Mouse (Mus musculus) erythroid progenitor cell, adult 5-6 weeks (primary cell): Measurements from ENCODE around the gene Sh2d4b. TPM values are rescaled to one million over a fixed set of nuclear protein-coding genes. Genes with fewer than 3 reads are reported as not detected.

Experiments
- ATAC-seq: replicated peaks from 2 replicates; pipeline ENCODE4 v1.8.0; 2016; ENCODE audit warnings: moderate number of reproducible peaks, mild to moderate bottlenecking, moderate TSS enrichment, inconsistent platforms; ENCODE audit not compliant: poor library complexity, low FRiP score, severe bottlenecking
- total RNA-seq, 2 experiments: library from RNA; stranded (forward) in 1 of 2; stranded (reverse) in 1 of 2; fragments of 150-400 nt in 1 of 2; fragments of 186-747, 209-891 nt in 1 of 2; gene quantifications; 2 replicates each; pipeline versions ENCODE4 v1.2.3 to v1.2.4; 2015 to 2017; ENCODE audit warnings: low replicate concordance in 2 of 2

Sh2d4b gene
- not detected in 2 replicates for total RNA-seq (2015; ENCODE audit: low replicate concordance)
- total RNA-seq (2017; ENCODE audit: low replicate concordance) = 0.39 TPM in 1 of 2 replicates, not detected in the other

DNA sequence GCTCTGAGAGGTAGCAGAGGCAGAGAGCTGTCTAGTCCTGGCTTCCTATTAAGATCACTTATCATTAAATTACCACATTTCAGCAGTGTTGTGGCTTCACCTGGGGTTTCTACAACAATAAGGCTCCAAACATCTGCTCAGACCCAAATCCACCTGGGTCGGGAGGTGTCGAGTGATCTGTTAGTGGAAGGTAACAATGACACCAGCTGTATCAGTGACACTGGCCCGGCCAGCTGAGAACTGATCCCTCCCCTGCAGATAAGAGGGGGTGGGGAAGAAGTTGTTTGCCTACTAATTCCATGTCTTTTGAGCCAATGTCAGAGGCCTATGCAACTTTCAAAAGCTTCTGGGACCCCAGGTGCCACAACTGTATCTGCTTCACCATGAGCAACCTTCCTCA, at the start of gene Sh2d4b:
TSS of gene Sh2d4b (minus strand) at position 71 of the 400 bp plus-strand sequence.
- no peak for ATAC-seq

DNA sequence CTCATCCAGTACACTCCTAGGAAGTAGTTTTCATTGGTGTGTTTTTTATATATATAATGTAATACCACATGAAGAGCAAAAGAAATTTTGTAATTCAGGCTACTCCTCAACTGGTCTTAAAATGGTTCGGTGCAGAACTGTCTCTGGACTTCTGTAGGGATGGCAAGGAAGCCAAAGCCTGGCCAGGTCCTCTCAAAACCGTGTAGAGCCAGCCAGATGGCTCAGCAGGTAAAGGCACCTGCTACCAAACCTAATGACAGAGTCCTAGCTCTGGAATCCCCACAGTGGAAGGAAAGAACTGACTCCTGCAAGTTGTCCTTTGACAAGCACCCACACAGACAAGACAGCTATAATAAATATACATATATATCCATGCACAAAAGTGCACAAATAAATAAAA, 49.4 kb upstream of the Sh2d4b start:
- ATAC-seq = no peak

DNA sequence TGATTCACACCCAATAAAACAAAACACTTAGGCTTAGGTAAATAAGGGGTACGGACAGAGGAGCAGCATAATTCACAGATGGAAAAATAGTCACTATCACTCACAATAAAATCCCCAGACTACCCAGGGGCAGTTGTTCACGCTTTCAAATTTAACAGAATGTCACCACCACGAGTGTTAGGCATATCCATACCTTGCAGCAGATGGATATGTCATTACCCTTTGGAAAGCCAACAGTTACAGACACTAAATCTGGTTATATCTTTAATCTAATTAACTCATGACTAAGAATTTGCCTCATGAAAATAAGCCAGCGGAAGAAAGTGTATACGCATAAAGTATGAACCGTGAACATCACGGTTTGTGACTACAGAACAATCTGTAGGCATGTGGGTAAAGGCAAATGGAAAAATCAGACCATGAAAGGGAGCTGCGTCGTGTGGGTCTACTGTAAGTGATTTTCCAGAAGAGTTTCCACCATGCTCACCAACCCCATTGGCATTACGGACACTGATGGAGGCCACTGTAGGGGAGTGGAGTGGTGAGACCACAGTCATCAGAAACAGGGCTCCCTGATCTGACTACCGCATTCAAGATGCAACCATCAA, 45.4 kb upstream of the Sh2d4b start:
- no peak for ATAC-seq

DNA sequence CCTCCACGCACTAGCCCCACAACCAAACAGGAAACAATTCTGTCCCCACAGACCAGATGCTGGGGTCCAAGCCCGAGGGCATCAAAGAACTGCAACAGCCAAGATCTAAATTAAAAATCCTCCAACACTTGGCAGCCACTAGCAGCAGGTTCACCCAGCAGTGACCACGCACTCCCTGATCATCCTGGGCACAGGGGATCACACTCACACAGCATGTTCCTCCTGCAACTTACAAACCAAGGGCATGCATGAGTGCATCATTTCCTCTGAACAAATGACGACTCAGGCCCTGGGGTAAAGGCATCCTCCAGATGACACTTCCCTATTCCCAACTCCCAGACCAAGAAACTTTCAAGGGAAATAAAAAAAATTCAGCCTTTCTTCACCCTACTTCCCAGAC, 44.0 kb upstream of the Sh2d4b start:
- ATAC-seq = no peak

DNA sequence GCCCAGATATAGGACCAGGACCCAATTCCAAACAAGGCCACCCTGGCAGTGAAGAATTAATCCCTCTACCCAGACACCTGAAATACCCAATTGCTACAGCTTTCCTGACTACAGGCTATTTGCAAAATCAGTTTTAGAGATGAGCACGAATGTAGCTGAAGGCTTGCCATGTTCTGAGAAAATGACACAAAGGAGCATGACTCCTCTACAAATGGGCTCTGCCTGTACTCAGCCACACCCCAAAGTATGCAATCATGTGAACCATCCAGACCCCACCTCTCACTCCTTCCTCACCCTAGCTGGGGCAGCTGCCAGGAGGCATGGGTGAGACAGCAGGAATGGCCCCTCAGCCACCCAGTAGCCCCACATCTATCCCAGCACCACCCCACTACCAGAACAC, 42.4 kb upstream of the Sh2d4b start:
- ATAC-seq = no peak

DNA sequence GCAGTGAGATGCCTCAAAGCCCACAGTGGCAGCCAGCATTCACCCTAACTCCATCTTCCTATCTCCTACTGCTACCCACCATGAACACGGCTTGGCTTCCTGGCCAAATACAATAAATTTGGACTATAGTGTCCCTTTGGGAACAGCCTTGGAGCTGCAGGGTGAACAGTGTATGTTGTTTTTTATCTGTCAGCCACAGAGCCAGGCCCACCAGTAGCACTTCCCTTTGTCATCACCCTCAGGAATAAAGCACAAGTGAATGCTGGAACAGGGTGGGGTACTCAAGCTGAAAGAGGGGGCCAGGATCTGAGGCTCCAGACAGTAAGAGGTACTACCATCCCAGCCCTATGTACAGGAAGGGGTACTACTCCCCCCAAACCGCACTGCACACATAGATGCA, 42.0 kb upstream of the Sh2d4b start:
- no peak for ATAC-seq

DNA sequence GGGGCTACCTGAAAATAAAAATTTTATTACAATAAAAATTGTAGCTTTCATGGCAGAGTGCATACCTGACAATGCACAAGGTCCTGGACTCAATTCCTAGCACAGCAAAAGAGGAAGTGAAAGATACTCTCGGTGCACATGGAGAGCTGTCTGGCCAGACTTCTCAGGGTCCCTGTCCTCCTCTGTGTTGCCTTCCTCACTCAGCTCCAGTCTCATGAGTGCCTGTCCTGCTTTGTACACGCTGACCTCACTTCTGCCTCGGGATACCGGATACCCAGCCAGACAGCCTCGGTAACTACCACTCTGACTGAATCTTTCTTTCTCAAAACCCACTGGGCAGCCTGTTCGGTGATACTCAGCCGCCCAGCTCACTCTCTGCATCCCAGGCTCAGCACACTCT, 40.3 kb upstream of the Sh2d4b start:
- no peak for ATAC-seq

DNA sequence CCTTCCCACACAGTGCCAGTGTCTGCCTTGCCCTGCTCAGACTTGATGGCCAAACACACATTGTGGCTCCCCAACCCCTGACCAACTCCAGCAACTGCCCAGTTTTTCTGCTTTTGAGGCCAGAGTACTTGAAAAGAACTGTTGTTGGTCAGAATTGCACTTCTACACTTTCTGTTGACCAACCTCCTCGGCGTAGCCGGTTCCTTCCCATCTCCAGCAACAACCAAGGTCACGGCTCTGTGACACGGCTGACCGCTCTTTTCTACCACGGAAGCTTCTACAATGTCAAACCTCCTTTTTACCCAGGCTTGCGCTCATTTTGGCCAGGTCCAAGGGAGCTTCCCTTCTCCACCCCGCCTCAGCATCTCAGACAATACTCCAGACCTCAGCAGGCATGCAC, 39.2 kb upstream of the Sh2d4b start:
- no peak for ATAC-seq

DNA sequence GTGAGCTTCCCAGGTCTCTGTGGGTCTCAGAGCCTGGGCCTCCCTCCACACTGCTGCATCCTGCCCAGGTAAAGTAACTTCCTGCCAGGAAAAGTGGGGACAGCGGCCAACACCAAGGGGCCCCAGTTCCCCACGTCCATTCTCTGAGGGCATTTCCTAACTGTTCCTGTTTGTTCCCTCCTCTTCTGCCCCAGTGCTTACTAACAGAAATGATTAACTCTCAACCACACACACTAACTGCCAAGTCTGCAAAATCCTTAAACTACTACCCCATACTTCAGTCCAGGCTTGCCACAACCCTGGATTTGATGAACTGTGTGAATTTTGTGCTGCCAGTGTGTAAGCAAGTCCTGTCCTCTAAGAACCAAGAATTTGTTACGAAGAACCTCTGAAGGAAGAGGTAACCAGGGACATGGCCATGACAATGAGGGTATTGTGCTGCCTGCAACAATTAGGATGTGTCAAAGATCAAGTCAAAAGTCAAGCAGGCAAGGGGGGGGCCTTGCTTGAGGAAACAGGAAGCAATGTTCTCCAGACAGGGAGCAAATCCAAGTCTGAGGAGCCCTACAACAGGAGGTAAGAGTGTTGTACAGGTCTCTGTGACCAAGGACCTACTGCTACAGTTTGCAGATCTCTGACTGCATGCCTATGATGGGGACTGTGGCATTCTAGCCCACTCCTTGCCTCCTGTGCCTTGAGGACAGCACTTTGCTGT, 38.2 kb upstream of the Sh2d4b start:
- no peak for ATAC-seq

DNA sequence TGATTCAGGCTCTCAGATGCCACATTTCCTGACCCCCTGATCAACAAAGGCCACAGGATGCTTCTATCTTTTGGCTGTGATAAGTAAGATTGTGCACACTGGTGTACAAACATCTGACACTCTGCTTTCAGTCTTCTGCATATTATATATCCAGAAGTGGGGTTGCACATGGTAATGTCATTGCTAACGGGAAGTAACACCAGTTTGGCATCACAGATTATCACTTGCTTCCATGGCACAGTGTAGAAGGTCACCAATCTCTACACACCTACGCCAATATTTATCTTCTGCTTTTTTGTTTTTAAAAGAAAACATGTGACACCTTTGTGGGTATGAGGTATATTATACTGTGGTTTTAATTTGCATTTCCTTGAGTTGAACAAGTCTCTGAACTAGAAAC, 36.9 kb upstream of the Sh2d4b start:
- ATAC-seq = no peak

DNA sequence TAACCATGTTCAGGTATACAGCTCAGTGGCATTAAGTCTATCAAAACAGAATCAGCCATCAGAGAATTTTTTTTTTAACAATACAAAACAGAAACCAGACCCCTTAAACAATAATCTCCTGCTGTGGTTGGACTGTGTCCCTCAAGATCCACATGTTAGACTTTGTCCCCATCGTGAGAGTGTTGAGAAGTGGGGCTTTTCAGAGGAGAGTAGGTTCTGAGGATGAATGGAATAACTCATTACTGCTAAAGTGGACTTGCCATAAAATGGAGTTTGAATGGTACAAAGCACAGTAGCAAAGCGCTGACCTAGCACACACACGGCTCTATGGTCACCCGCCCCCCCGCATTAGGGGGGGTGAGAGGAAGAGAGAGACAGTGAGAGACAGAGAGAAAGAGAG, 35.8 kb upstream of the Sh2d4b start:
- ATAC-seq = no peak

DNA sequence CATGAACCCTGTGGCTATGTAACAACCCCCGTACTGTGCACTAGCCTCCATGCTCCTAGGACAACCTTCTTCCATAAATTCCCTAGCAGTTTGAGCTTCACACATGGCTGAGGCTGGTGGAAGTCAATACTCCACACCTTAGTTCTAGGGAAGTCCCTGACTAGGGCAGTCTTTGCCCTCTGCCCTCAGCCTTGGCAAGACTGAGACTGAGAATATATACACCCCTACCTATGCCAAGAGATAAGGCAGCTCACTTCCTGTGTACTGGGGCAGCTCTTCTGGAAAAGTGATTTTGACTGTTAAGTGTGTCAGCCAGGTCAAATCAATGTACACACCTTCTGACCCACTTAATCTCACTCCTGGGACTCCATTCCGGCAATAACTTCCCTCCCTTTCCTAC, 34.0 kb upstream of the Sh2d4b start:
- ATAC-seq = no peak

DNA sequence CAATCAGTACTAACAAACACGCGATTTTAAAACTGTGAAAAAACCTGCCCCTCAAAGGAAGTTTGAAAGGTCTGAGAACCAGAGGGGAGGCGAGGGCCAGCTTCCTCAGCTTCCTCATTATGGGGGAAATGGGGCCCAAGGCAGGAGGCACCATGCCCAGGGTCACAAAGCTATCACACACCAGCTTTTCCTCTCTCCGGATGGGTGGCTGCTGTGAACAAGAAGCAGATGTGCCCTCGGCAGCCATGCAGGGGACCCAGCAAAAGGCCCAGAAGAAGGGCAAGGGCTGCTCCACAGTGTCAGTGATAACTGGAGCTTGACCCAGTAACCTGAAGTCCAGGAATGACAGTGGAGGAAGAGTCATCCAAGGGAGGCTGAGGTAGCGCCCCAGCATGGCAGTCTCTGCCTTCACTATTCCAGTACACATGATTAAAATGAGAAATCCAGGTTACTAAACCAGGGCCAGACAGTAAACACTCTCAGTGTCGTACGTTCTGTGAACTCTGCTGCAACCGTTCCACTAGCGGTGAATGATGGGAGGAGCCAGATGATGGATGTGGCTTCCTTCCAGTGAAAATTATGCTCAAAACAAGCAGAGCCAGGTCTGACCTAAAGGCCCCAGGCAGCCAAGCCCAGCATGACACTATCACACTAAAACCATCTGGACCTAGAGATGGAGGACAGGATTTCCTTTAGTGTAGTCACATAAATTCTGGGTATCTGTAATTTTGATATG, 31.5 kb upstream of the Sh2d4b start:
- ATAC-seq = no peak

DNA sequence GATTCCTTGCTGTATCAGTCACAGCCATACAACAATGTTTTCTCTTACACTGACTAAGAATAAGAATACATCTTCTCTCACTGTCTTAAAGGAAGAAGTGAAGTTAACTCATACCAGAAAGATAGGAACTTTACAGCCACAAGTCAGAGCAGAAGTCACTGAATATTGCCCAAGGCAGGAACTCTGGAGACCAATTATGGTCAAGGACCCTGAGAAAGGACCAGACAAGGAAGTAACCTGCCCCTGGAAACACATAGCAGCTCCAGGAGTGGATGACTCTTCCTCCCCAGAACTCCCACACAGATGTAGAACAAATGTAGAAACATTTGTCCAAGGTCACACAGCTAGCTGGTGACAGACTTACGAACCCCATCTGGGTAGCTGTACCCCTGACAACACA, 28.2 kb upstream of the Sh2d4b start:
- no peak for ATAC-seq

DNA sequence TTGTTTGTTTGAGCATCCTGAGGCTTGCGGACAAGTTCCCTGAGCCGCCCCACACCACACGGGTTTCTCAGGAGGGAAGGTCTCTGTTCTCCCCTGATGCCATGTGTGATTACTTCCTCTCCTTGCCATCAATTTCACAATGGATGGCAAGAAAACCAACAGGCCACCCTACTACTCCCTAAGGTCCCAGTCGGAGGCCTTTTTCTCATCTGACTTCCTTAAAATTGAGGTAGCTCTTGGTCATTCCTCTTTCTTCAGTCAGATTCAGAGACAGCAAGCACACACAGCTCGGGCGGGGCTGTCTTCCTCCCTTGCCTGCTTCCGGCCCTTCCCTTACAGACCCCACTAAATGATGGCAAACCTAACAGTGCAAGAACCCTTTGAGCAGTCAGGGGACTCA, 26.5 kb upstream of the Sh2d4b start:
- no peak for ATAC-seq

DNA sequence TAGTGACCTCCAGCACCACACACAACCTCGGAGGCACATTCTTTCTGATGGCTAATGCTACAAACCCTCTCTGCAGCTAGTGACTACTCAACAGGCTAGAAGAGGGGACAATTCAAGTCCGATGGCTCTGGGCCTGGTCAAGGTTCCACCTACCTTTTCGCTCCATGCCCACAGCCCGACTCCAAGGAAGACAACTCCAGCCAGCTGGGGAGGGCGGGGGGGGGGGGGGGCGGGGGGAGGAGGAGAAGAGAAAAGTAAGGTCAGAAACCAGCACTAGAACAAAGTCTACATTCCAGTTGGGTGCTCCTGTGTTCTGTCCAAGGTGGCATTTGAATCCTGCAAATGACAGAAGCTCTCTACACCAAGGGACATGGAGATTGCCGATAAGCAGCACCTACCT, 25.4 kb upstream of the Sh2d4b start:
- ATAC-seq = no peak

DNA sequence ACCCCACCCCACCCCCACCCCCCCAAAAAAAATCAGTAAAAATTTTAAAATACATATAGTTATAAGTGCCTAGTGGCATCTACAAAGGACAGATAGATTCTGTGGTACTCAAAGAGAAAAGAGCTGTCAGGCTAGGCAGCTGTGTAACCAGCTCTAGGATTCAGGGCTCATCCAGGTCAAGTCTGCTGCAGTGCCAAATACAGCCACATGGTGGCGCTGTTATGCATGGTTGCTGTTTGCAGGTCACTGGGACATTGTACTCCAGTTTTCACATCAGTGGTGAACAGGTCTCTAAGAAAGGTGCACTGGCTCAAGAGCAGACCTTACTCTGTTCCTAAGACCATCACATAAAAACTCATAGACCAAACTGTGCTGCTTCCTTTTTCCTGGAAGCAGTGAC, 24.6 kb upstream of the Sh2d4b start:
- ATAC-seq = peak; percentile 60; the same call in 1 of the 2 replicates

DNA sequence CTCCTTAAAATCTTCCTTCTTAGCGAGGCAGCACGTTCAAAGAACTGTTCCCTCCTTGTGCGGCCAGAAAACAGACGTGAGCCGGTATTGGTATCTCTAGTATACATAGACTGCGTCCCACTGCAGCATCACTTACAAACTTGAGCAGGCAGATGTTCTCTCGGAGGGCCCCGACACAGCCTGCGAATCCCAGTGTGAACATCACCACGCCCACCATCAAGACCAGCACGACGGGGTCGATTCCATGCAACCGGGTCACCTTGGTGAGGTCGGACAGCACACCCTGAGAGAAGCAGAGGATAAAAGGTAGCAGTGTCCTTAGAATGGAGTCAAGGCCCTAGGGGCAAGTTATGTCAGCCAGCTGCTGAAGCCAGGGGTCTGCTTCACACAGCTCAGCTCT, 23.6 kb upstream of the Sh2d4b start:
- ATAC-seq = no peak

DNA sequence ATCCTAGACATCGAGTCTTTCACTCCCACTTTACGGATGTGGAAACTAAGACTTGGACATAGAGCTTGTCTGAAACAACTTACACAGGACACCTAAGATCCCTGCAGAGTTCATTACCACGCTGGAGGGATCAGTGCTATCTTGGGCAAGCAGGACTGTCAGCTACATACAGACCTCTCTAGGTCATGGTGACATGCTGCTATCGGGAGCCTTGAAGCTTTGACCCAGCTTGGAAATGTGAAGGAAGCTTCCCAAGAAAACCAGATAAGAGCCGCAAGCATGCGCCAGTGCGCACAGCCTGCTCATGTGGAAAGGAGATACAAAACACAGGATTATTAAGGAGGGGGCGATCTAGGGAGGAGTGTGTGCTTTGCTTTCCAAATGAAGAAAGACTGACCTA, 22.8 kb upstream of the Sh2d4b start:
- ATAC-seq = no peak

DNA sequence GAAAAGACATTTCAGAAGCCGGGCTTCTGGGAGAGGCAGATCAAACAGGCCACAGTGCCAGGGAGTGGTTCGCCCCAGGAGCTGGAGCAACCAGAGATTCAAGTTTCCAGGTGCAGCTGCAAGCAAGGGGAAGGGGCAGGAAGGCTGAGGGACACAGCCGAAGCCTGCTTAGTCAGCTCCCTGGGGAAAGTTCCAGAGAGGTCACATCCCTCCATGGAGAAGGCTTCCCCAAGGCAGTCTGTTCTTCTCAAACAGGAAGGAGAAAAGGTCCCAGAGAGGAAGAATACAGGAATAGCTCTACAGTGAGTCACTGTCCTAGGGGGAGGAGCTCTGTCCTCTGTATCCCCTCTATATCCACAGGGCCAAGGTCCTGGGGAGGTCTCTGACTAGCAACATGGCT, 21.6 kb upstream of the Sh2d4b start:
- ATAC-seq = no peak

DNA sequence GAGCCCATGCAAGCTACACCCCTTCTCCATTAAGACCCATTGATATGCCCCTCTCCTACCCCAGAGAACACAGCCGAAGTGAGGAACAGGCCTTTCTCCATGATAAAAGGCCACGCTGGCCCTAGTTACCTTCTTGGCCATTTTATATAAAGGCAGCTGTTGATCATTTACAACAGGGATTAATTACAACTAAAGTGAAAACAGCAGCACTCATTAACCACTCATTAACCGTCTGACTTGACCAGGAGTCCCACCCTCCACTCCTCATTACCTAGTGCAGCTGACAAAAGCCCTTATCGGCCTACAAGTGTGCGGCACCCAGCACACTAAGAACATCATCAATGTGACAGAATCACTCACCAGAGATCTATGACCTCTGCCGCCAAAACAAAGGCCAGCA, 20.6 kb upstream of the Sh2d4b start:
- ATAC-seq = no peak
